Mouse (Mus musculus) erythroblast, adult 5-6 weeks (primary cell): ENCODE results near the gene Rims3. TPM values are rescaled to one million over a fixed set of nuclear protein-coding genes. Genes with fewer than 3 reads are reported as not detected.

Experiments used
- ATAC-seq: replicated peaks from 2 replicates; pipeline ENCODE4 v1.8.0; 2016; ENCODE audit warnings: moderate number of reproducible peaks, mild to moderate bottlenecking, moderate TSS enrichment, inconsistent platforms; ENCODE audit not compliant: poor library complexity, low FRiP score, severe bottlenecking
- total RNA-seq, 2 experiments: library from RNA; stranded (forward) in 1 of 2; stranded (reverse) in 1 of 2; fragments of 150-400 nt in 1 of 2; fragments of 200-764, 138-1000 nt in 1 of 2; gene quantifications; 2 replicates each; pipeline versions ENCODE4 v1.2.3 to v1.2.4; 2015 to 2017; ENCODE audit warnings: low replicate concordance in 2 of 2

Rims3 gene
- total RNA-seq (2015; ENCODE audit: low replicate concordance) (0.21 and 1.2 TPM in 2 replicates), total RNA-seq (2017; ENCODE audit: low replicate concordance) (0.43 and 0.98 TPM in 2 replicates)

DNA sequence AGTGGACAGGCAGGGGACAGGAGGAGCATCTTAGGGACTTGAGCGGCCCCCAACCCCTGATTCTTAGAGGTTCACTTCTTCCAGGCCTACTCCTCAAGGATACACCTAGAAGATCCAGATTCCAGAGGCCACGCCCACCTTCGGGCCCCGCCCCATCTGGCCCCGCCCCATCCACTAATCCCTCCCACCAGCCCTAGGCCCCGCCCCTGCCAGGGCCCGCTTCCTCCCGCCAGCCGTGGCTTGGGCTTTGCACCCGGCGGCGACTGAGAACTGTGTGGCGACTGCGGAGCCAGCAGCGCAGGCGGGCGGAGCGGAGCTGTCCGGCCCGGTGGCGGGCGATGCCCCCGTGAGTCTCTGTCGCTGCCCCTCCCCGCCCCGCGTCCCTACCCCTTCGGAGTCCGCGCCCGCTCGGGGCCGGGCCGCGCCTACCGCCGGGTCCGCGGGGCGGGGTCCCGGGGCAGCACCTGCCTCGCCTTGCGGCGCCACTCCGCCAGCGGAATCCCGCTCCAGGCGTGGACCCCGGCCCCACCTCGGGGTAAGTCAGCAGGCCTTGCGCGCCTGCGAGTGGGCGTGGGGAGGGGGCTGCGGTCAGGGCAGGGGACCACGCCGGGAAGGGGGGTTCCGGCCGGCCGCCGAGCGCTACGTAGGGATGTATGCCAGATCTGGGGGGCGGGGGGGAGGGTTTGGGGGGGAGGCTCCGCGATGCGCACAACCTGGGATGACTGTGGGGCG lies at the start of gene Rims3:
Rims3 (plus strand) TSS at position 229 of the 732 bp plus-strand sequence.
- no peak for ATAC-seq

DNA sequence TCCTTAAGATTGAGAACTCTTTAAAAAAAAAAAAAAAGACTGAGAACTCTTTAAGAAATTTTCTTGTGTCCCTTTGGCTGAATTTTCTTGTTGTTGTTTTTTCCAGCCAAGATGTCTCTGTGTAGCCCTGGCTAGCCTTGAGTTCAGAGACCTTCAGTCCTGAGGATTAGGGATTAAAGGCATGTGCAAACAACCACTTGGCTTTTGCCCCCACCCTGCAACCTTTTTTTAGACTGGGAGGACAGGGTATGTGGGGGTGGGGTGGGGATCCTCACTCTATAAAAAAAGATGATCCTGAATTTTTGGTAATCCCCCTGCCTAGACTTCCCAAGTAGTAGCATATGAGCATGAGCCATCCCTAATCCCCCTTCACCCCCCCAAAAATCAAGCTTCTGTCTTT lies 48.8 kb upstream of the Rims3 start:
- ATAC-seq, result no peak

DNA sequence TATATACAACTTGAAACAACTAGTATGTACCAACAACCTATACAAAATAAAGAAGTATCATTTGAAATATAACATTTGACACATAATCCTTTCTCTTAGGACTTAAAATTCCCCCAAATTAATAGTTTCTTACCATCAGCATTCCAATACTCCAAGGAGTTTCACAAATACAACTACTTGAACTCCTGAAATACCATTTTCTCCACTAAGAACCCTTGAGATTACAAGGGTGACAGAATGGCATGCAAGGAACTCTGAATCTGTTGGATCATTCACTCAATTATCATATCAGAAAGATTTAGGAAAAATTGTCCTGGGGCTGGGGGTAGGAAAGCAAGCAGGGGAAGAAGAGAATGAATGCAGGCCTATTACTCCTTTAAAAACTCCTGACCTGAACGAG lies 40.9 kb upstream of the Rims3 start:
- no peak for ATAC-seq

DNA sequence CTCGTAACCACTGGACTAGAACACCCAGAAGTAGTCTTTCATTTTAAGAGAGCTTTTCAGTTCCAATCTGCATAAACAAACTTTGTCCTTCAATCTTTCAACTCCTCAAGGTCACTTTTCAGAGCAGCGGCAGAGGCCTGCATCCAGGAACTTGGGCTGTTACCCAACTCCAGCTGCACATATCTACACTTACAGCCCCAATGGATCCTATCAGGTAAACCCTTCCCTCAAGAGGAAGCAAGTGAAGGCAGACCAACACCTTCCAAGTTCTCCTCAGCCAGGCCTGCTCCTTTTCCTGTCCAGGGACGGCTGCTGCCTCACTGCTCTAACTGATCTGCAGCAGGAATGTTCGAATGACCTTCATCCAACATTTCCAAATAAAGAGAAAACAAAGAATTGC lies 40.4 kb upstream of the Rims3 start:
- no peak for ATAC-seq

DNA sequence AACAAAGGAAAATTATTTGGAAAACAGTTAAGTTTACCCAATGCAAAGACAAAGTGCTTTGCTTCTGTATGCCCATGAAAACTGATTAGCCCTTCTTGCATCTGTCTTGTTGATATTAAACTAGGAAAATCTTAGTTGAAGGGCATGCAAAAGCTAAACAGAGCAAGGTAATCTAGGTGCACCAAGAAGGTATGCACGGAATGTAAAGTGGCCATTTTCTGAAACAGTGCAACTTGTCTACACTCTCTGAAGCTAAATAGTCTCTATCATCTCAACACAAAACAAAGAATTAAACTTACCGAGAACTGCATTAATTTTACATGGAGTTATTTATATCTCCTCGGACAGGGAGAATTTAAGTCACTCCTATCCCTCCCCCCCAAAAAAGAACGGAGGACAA lies 39.5 kb upstream of the Rims3 start:
- no peak for ATAC-seq

DNA sequence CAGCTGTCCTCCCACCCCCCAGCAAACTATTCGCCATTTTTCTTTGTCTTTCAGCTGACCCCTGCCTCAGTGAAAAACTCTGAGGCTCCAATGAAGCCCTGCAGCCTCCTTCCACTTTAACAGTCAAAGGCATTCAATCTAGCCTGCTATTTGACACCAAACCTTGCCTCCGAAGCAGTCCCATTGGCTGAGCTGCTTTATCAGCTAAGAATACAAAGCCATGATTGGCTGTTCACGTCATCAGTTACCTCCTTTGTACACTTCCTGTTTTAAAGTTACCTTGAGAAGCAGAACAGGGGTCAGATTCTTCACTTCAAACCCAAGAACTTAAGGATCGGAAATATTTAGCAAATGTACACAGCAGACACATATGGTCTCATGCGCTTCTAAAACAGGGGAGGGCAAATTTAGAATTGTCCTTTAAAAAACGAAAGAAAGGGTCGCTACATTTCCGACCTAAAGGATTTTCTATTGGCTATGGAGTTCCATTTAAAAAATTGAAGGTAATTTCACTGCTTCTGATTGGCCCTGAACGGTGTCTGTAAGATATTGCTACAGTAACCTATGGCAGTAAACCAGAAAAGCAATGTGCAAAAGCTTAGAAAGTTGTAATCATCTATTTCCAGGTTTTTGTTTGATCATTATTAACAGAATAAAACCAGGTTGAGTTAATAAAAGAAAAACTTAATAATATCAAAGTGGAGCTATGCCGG lies 38.8 kb upstream of the Rims3 start:
- ATAC-seq, result peak; percentile 99

DNA sequence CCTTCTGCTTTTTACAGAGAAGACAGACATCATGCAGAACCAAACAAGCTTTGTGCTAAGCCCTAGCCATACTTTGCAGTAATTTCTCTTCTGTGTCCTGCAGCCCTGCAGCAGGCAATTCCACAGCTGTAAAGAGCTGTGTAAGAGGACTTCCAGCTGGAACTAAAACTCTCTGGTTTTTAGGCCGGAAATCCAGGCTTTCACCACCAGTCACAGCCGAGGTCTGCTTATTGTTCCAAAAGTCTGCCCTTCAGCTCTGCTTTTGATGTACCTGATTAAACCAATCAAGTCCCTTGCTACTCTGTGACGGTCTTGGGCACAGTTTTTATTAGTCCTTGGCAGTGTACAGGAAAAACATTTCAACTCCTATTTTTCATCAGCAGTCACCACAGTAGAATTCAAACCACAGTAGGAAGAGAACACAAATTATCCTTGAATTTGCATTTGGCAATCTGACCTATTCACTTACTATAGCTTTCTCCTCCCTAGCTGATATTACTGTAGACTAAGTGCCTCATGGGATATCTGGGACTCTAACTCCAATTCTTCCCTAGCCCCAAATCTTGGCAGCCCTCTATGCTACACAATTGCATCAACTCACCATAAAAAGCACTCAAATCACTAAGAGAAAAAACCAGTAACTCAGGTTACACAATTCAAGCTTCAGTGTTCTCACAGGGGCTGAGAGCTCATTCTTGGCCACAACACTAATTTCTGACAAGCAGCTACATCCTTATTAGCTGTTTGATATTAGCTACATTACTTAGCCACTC lies 37.4 kb upstream of the Rims3 start:
- ATAC-seq, result no peak

DNA sequence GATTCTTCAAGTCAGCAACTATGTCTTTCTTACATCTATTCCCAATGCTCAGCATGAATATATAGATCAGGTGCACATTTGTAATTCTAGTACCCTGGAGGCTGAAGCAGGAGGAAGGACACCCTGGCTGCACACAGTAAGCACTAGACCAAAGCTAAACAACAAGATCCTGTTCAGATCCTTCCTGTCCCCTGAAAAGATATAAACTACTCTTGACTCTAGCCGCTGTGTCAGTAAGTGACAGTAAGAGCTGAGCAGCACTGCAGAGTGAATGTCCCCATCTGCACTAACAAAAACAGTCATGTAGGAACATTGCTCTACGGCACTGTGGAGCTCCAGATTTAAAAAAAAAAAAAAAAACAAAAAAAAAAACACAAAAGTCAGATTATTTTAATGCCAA lies 36.7 kb upstream of the Rims3 start:
- no peak for ATAC-seq

DNA sequence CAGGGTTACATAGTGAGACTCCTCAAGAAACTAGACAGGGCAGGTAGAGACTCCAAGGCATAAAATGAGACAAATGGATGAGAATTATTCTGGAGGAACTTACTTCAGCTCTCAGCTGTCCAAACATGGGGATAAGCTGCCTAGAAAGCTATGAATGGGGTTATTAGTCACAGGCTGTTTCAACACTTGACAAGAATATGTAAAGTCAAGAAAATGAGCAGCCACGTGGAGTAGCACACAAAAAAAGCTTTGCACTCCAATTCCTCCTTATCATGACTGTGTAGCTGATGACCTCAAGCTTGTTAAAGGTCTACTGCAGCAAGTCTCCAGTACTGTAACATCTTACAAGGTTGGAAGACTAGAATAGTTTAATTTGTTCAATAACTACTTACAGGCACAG lies 35.3 kb upstream of the Rims3 start:
- ATAC-seq, result no peak

DNA sequence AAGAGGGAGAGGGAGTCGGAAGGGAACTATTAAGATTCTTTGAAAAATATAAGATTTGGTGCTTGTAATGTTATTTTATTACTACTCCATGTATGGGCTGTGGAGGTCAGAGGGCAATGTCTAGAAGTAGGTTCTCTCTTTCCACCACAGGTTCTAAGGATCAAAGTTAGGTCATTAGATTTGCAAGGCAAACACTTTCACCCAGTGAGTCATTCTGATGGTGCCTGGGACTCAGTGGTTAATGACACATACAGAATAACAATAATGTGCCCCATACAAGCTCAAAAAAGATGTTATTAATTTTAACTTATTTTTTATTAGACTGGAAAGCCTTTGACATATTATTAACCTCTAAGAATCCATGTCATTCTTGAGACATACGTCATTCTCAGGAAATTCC lies 34.7 kb upstream of the Rims3 start:
- no peak for ATAC-seq

DNA sequence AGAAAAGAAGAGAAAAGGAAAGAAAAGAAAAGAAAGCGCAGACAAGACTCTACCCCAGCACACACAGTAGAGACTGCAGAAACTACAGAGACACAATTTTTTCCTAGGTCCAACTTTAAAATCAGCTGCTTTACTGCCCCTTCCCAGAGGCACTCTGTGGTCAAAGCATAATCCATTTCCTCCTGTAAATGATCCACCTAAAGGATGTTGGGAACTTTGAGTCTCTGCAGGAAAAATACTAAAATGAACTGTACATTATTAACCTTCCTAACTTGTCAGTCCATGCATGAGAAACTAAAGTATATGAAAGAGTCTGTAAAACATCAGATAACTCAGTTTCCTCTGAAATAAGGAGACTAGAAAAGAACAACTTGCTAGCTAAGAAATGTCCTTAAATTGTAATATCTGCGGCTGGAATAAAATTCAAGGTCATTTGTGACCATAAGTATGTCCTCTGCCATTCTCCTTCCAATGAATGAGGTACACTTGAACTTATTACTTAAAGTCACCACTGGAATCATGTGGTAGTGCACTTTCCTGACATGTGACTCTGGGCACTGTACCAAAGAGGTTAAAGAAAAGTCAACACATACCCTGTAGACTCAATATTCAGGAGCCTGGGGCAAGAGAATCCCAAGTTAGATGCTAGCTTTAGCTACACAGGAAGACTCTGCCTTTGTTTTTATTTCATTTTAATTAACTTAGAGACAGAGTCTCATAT lies 32.3 kb upstream of the Rims3 start:
- ATAC-seq, result no peak

DNA sequence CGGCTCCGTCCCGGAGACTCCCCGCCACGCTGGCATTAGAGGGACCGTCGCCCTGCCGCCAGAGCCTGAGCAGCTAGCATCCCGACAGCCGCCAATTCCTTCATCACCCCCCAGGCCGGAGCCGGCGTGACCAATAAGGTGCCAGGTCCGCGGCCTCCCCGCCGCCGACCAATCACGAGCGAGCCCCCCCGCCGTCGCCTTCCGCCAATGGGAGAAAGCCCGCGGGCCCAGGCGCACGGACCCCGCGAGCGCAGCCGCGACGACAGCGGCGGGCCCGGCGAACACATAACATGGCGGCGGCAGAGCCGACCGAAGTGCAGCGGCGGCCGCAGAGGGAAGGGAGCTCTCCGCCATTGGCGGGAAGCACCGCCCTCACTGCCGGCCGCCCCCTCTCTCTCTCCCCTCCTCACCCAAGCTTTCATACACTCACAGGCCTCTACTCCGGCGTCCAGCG lies 29.5 kb upstream of the Rims3 start:
- peak; percentile 93 for ATAC-seq

DNA sequence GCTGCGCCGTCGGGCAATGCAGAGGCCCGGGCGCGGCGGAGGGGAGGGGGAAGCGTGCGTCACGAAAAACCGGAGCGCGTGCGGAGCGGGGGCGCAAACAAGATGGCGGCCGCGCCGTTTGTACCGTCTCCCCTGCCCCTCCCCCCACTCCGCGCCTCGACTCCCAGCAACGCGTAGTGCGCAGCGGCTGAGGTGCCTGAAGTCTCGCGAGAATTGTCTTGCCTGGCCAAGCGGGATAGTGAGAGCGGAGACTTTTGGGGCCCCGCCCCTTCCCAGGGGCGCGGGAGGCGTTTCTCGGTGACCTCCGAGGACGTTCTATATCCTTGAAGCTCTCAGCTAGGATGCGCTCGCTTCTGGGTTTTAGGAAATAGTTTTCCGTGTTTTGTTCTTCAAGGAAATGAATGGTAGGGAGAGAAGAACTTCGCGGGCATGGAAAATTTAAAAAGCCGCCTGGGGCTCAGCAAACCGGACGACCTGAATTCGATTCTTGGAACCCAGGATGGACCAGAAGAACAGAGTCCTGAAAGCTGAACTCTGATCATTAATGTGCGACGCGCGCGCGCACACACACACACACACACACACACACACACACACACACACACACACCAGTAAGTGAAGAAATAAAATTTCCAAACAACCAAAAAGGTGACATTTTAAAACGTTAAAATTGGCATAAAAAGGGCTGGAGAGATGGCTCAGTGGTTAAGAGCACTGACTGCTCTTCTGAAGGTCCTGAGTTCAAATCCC lies 28.9 kb upstream of the Rims3 start:
- peak; percentile 92 for ATAC-seq

DNA sequence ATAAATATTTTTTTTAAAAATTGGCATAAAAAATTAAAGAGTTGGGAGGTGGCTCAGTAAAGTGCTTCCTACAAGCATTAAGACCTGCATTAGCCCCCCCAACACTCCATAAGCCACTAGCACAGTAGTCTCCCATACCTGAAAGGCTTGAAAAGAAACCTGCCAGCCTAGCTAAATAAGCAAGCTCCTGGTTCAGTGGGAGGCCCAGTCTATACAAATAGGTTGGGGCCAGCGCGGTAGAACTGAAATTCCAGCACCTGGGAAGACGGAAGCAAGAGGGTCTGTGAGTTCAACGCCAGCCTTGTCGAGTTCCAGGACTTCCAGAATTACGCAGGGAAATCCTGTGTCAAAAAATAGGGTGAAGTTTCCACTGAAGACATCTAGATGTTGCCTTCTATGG lies 28.2 kb upstream of the Rims3 start:
- ATAC-seq, result no peak

DNA sequence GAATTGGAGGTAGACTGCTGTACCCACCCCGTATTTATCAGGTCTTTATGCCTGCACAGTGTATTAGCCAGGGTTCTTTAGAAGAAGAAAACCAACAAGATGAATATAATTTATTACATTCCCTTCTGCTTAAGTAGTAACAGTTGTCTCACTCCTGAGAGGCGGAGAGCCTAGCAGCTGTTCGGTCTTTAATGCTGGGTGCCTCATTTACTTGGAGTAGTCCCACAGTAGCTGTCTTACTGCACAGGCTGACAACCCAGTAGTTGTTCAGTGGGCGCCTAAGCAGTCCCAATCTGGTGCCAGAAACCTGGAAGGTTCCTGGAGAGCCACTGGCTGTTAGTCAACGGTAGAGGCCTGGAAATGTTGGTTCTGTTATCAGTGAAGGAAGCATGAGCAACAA lies 23.8 kb upstream of the Rims3 start:
- ATAC-seq, result no peak

DNA sequence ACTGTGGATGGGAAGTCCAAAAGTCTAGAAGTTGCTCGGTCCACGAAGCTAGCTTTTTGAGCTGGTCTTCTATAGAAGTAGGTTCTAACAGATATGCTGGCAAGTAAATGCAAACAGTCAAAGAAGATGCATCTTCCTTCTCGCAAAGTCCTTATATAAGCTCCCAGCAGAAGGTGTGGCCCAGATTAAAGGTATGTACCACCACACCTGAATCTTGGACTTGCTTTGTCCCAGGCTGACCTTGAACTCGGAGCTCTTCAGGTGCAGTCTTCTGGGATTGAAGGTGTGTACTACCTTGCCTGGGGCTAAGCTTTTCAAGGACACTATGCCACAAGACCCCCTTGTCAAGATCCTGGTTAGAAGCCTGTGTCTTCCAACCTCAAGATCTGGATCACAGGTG lies 23.1 kb upstream of the Rims3 start, which contains the start of gene Nfyc:
Nfyc (minus strand) TSS at position 101 of the 400 bp plus-strand sequence.
- ATAC-seq, result no peak

DNA sequence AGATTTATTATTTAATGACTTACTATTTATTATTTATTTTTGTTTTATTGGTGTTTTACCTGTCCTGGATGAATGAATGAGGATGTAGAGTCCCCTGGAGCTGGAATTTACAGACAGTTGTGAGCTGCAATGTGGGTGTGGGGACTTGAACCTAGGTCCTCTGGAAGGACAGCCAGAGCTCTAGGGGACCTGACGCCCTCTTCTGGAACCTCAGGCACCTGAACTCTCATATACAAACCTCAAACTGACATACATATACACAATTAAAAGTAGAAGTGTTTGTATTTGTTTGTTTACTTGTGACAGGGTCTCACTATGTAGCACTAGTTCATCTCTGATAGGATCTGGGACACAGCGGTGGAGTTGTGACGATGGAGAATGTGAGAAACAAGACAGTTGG lies 13.3 kb upstream of the Rims3 start:
- ATAC-seq, result no peak

DNA sequence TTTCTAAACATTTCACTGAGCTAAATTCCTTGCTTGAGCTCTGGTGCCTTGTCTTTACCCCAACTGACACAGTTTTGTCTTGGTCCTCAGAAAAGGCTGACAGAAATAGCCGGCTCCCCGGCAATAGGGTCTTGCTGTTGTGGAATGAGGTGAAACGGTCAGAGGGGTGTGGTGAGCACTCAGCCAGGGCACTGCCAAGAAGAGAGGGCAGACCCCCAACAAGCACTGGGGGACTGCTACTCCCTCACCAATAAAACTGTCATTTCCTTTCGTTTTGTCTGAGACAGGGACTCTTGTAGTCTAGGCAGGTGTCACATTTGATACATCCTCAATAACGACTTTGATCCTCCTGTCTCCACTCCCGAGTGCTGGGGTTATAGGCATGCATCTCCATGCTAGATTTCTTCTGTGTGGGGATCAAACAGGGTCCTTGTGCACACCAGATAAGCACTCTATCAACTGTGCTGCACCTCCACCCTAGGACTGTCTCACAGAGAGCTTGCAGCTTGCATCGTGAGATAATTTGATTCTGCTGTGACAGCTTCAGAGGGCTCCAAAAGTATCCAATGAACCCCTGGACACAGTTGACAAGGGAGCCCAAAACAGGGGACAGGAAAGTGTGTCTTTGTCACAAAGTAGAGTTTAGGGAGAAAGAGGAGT lies 10.1 kb upstream of the Rims3 start:
- ATAC-seq, result peak; percentile 66

DNA sequence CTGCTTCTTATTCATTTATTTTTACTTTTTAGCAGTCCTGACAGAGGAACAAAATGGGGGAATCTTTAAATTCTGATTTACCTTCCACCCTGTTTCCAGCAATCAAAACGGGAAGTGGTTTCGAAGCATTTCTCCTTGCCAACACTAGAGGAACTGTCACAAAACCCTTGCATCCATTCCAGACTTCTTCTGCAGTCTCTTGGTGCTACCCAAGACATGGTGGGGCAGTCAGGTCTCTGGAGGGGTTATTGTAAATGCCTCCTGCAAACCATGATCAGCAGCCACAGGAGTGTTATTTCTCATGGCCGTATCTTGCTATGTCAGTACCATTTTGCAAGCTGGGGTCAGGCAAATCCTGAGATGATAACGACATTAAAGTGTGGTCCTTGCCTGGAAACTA lies 9.5 kb upstream of the Rims3 start:
- ATAC-seq, result no peak; the same call in 1 of the 2 replicates
